Mouse (Mus musculus) kidney, adult 2 months (tissue): ENCODE measurements around the gene Ets1.

Experiments used
- CTCF ChIP-seq: fragments of 200-500 bp; conservative IDR thresholded peaks from 2 replicates; pipeline ENCODE4 v1.5.1; 2011; ENCODE audit warnings: low read depth, mild to moderate bottlenecking, control low read depth, low read length, moderate library complexity, mixed read lengths; ENCODE audit not compliant: insufficient read depth, insufficient read length
- POLR2A ChIP-seq: fragments of 200-500 bp; IDR thresholded peaks from one replicate; pipeline ENCODE4 v1.6.1; 2011; ENCODE audit warnings: low read depth, low read length, control low read depth

DNA sequence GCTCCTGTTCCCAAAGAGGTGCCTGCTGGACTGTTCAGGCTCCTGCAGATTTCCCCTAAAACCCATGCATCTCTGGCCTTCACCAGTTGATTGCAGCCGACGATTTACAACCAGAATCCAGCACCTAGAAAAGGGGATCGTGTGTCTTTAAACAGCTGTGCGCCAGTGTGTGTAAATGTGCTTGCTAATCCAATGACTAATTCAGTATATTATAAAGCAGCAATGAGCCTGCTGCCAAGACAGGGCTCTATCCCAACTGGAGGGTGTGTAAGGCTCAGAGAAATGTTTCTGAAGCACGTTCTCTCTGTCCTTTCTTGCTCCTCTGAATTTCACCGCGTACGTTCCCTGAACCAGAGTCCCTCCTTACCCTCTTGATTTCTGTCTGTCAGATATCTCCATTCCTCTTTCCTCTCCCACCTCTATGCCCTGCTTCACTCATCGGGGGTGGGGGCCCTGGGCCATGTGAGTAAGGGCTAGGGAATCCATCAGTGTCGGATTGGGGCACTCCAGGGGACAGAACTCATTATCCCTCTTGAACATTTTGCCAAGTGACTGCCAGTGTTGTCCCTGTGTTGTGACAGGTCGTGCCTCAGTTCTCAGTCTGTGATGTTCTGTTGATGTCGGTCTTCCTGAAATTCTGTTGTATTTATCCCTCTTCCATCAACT is 75.1 kb downstream of the Ets1 start:
- TF ChIP-seq CTCF (no peak), POLR2A (no peak)
